Mouse (Mus musculus) urinary bladder, postnatal 25 days (tissue): ENCODE measurements around the gene Btbd7.
A peak's percentile ranks its signal among the peaks of the same experiment; 100 is the strongest.

Experiments
- DNase-seq: peaks from one replicate; pipeline ENCODE4 v3.0.0; 2022; ENCODE audit warnings: low spot score

The Btbd7 gene

GRCm38 (mm10) chr12:102878031-102878823, at the start of gene Btbd7:
Gene Btbd7 (minus strand): TSS chr12:102878471.
- peak; percentile 98 for DNase-seq

DNA sequence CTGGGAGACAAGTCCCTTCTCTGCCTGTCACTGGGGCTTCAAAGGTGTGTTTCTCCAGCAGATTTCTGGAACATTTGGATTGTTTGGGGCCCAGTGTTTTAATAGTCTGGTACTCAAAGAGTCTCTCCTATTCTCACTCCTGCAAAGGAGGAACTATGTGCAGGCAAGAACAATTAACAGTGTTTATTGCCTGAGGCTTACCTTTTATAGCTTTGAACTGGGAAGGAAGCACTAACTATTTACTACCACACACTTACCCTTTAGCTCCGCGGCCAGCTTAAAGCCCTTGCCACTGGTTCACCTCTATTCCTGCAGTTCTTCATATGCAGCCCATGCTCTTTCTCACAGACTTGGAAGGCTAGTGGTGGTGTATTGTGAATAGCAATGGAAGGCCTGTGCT, 37.8 kb upstream of the Btbd7 start:
- no peak for DNase-seq

DNA sequence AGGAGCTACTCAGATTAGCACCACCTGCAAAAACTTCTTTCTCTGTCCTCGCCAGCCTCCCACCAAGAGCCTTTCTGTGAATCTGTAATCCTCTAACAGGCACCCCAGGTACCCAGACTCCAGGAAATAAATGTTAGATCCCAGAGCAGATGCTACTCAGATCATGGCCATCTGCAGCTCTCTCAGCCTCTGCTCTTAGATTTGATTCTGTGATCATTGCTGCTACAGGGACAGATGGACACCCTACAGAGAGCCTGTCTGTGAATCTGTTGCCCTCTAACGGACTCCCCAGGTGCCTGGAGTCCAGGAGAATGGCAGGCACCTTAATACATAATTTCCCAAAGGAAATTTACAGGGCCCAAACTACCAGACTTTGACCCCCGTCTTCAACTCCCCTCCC, 29.9 kb upstream of the Btbd7 start:
- no peak for DNase-seq

- no peak for DNase-seq
Measured at GRCm38 (mm10) chr12:102899091-102899490, 20.8 kb upstream of the Btbd7 start, which contains the start of gene Cox8c. Gene Cox8c (plus strand): TSS chr12:102899316.

GRCm38 (mm10) chr12:102888568-102888967, 10.3 kb upstream of the Btbd7 start:
- DNase-seq, result no peak

DNA sequence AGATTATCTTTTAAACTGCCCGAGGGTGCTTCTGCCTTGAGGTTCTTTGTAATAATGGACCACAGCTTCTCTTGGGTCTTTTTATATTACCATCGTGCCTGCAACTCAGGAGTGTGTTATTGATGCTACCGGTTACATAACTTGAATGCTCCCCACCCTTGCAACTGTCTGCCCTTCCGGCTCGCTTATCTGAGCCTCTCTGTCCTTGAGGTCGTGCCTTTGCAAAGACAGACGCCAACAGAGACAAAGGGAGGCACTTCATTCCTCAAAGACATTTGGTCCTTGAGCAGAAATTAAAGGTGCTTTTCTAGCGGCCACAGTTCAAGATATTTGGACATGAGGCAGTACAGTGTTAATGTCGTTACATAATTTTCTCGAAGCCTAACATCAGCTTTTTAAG, 9.1 kb upstream of the Btbd7 start:
- no peak for DNase-seq

- no peak for DNase-seq
Measured at GRCm38 (mm10) chr12:102885735-102886134, 7.5 kb upstream of the Btbd7 start.

DNA sequence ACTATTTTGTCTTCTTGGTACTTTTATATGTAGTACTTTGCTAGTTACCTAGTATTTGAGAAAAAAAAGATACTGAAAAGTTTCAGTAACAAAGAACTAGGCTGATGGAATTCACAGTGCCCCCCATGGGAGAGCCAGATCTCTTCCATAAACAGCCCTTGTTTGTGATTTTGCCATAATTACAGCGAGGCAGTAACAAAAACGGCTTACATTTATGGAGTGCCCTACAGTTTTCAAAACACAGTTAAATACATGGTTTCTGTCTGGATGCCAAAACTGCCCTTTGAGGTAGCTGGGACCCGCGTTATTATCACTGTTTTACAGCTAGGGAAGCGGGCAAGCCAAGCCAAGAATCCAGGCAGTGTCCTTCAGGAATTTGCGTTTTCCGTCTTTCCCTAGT, 630 bp upstream of the Btbd7 start:
- DNase-seq, result no peak

DNA sequence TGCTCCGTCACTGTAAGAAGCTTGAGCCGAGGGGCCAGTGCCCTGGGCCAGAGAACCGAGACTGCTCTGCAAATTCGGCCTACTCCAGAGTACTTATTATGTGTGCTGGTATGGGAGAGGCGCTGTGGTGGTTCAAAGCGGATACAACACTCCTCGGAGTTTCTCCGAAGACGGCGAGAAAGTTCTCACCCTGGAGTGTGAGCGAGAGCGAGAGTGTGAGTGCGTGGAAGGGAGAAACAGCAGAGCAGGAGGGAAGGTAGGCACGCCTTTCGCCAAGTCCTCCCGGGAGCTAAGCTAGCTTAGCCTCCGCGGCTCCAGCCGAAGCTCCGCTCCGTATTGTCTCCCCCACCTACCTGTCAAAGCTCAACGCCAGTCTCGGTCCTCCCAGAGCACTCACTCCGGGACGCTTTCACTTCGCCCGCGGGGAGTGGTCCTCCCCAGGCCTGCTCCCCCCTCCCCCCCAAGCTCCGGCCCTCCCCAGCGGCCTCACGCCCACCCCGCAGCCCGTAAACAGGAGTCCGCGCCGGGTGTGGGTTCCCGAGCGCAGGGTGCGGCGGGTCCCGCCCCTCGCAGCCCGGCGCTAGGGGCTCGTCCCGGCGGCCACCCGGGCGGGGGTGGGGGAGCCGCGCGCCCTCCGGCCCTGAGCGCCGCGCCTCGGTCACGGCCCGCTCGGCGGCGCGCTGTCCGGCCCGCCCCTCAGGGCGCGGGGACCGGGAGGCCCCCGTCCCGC, 805 bp downstream of the Btbd7 start:
- DNase-seq, result peak; percentile 27

GRCm38 (mm10) chr12:102870527-102870926, 7.7 kb downstream of the Btbd7 start:
- no peak for DNase-seq

DNA sequence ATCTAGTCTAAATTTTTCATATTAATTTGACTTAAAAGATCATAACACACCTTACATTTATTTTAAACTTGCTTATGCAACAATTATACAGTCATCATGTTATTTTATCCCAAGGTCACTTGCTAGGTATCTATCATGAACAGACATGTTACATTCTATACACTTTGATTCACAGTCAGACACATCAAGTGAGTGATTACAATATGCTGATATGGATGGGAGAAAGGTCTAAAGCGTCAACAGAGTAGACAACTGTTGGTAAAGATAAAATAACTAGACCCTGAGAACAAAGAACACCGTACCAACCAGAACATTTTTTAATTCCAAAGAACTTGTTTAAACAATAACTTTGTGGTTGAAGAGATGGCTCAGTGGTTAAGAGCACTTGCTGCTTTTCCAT, 8.5 kb downstream of the Btbd7 start:
- no peak for DNase-seq

GRCm38 (mm10) chr12:102860806-102861205, 17.5 kb downstream of the Btbd7 start:
- no peak for DNase-seq

DNA sequence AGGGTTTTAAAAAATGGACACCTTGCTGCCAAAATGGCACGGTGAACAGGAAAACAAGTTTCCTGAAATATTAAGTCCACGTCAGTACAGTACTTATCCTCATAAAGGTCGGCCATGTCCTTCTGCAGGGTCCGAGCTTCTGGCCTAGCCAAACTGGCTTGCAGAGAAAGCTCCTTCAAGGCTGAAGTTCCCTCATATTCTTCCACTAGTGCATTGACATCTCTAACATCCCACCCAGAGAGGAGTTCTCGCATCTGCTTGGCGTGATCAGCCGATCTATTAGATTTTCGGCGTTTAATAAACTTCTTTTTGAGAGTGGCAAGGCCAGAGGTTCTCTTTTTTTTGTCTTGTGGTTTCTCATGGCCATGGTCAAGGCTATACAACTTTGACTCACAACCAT, 40.0 kb downstream of the Btbd7 start:
- DNase-seq, result no peak

DNA sequence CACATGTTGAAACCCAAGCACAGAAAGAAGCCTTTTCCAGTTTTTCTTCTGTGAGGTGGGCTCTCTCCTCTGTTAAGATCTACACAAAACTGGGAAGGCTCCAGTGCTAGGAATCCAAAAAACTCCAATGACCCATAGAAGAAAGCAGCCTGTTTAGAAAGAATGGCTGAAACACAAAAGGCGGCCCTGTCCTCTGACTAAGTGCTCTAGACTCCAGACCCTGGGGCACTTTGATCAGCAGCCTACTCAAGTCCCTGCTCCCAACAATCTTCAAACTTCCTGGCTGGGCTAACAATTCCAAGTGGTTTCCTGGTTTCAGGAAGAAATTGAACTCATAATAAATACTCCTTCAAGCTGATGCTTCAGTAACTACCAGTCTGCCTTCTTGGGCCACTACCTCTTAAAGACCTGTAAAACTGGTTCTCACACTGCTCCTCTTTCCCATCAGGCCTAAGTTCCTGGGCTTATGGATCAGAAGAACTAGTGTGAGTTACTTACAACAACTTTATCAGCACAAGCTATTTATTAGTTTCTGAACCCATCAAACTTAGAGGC, 45.4 kb downstream of the Btbd7 start:
- DNase-seq, result no peak

DNA sequence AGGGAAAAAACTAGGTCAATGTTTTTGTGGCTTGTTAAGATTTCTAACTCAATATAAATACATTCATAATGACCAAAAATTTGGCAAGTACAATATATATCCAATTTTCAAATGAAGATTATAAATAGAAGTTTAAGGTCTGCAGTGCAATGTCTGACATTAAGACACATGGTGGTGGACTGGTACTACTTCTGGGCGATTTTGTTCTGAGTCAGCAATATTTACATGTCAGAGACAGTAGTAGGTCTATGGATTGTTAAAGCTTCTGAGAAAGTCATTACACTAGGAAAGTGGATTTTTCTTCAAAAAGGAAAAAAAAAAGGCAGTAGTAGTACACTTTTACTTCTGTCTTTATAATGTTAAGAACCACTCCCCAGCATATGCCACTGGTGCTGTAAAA, 46.4 kb downstream of the Btbd7 start:
- no peak for DNase-seq

GRCm38 (mm10) chr12:102827119-102827518, 51.2 kb downstream of the Btbd7 start:
- DNase-seq, result no peak

DNA sequence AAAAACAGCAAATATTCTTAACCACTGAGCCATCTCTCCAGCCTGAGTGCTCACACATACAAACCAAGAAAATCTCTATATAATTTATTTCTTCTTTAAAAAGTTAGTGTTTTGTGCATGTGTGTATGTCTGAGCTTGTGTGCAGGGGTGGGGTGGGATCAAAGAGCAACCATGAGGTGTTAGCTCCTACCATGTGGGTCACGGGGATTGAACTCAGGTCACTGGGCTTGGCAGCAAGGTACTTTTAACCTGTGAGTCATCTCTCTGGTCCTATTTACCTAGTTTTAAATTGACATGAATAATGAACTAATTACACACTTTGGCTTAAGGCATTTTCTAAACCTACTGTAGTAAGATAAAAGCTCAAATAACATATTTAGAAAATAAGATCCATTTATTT, 51.9 kb downstream of the Btbd7 start:
- no peak for DNase-seq

DNA sequence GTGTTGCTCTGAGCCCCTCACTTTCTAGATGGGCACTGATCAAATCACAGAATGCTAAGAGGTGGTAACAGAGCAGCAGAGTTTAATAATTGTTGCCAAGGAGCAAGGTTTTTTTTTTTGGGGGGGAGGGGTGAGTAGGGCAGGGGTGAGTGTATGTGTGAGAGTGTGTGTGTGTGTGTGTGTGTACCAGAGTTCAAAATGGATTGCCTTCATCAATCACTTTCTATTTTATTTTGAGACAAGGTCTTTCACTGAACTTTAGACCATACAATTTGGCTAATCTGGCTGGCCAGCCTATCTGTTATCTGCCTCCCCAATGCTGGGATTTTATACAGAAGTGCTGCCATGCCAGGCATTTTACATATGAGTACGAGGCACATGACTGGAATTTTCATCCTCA, 63.4 kb downstream of the Btbd7 start:
- DNase-seq, result no peak

DNA sequence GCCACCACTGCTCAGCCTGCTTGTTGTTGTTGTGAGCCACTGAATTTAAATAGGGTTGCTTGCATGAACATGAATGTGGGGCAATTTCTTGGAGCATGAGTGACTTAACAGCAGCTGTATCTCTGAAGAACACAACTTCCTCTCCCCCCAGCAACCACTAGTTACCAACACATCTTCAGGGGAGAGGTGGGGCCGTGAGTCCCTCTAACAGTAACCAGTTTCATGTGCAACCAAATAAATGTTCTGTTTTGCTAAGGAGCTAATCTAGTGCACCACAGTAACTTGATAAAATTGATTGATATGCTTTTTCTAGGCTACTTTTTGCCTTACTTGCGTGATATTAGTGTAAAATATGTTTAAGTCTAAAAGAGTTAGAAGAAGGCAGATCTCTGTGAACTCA, 78.7 kb downstream of the Btbd7 start:
- no peak for DNase-seq

DNA sequence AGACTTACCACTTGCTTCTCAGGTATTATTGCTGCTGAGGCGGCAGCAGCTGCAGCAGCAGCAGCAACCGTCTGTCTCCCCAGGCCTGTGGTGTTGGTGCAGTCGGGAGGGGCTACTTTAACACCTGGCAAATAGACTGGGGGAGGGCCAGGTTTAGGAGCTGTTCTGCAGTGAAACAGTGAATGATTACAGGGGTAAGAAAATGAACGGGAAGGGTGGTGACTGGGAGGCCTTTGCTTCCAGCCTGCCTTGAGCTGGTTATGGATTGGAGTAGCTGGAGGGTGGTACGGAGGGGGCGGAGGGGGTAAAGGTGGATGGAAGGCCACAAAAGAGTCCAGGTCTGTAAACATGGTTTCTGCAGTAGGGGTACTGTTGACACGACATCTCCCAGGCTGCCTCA, 90.3 kb downstream of the Btbd7 start:
- DNase-seq, result no peak

GRCm38 (mm10) chr12:102785593-102785985, 92.7 kb downstream of the Btbd7 start:
- no peak for DNase-seq

GRCm38 (mm10) chr12:102784899-102785592, 93.2 kb downstream of the Btbd7 start:
- no peak for DNase-seq

DNA sequence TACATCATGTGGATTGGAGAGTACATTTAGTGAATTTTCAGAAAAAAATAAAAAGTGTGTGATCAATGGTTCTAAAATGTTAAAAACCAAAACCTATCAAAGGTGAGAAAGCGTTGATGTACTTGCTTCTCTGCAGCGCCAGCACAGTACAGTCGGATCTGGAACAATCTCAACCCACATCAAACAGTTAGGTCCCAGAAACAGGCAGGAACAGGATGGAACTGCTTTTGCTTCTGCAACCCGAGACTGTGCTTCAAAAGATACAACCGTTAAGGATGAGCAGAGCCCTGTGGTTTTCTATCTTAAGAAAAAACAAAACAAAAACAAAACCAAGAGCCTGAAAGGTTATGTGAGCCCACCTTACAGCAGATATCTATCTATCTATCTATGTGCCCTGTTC, 95.4 kb downstream of the Btbd7 start:
- no peak for DNase-seq
